Mouse (Mus musculus): Measurements from ENCODE around the gene Bcat2. TPM values are rescaled to one million over a fixed set of nuclear protein-coding genes. Genes with fewer than 3 reads are reported as not detected.

Gene Bcat2
- polyA plus RNA-seq, 1 experiment from 2014 or later: 37.1 TPM

Other genes with a start within 250 kb of the Bcat2 start
- gene Trpm4, start 236.4 kb upstream of the Bcat2 start, polyA plus RNA-seq (2016; fragmentation: Nextera tagmentation; extraction: Ambion mirVana): 10.5 and 12.5 TPM in 2 replicates
- gene Hrc, start 234.9 kb upstream of the Bcat2 start, polyA plus RNA-seq (2016; fragmentation: Nextera tagmentation; extraction: Ambion mirVana): 0.36 and 0.42 TPM in 2 replicates
- 8.4 and 12.9 TPM in 2 replicates for gene Ppfia3, start 203.1 kb upstream of the Bcat2 start, polyA plus RNA-seq (2016; fragmentation: Nextera tagmentation; extraction: Ambion mirVana)
- 0.89 and 1.5 TPM in 2 replicates for gene Lin7b, start 199.6 kb upstream of the Bcat2 start, polyA plus RNA-seq (2016; fragmentation: Nextera tagmentation; extraction: Ambion mirVana)
- 223 and 271 TPM in 2 replicates for gene Snrnp70, start 174.4 kb upstream of the Bcat2 start, polyA plus RNA-seq (2016; fragmentation: Nextera tagmentation; extraction: Ambion mirVana)
- gene Kcna7, start 164.5 kb upstream of the Bcat2 start, polyA plus RNA-seq (2016; fragmentation: Nextera tagmentation; extraction: Ambion mirVana): 0.07 TPM in 1 of 2 replicates, not detected in the other
- 1.0 and 1.1 TPM in 2 replicates for gene Ntf5, start 156.5 kb upstream of the Bcat2 start, polyA plus RNA-seq (2016; fragmentation: Nextera tagmentation; extraction: Ambion mirVana)
- gene Lhb, start 149.3 kb upstream of the Bcat2 start, polyA plus RNA-seq (2016; fragmentation: Nextera tagmentation; extraction: Ambion mirVana): 0.60 and 1.5 TPM in 2 replicates
- 43.2 and 45.7 TPM in 2 replicates for gene Gys1, start 135.3 kb upstream of the Bcat2 start, polyA plus RNA-seq (2016; fragmentation: Nextera tagmentation; extraction: Ambion mirVana)
- 192 and 212 TPM in 2 replicates for gene Ruvbl2, start 132.1 kb upstream of the Bcat2 start, polyA plus RNA-seq (2016; fragmentation: Nextera tagmentation; extraction: Ambion mirVana)
- gene Ftl1, start 110.3 kb upstream of the Bcat2 start, polyA plus RNA-seq (2016; fragmentation: Nextera tagmentation; extraction: Ambion mirVana): 5,819 and 7,209 TPM in 2 replicates
- gene Bax, start 103.3 kb upstream of the Bcat2 start, polyA plus RNA-seq (2016; fragmentation: Nextera tagmentation; extraction: Ambion mirVana): 264 and 295 TPM in 2 replicates
- gene Tulp2, start 88.3 kb upstream of the Bcat2 start, polyA plus RNA-seq (2016; fragmentation: Nextera tagmentation; extraction: Ambion mirVana): 0.47 and 1.2 TPM in 2 replicates
- gene Gm45808, start 83.3 kb upstream of the Bcat2 start, polyA plus RNA-seq (2016; fragmentation: Nextera tagmentation; extraction: Ambion mirVana): not detected in 2 replicates
- gene Dhdh, start 81.3 kb upstream of the Bcat2 start, polyA plus RNA-seq (2016; fragmentation: Nextera tagmentation; extraction: Ambion mirVana): 4.8 and 6.7 TPM in 2 replicates
- 110 and 115 TPM in 2 replicates for gene Nucb1, start 59.7 kb upstream of the Bcat2 start, polyA plus RNA-seq (2016; fragmentation: Nextera tagmentation; extraction: Ambion mirVana)
- gene Ppp1r15a, start 43.9 kb upstream of the Bcat2 start, polyA plus RNA-seq (2016; fragmentation: Nextera tagmentation; extraction: Ambion mirVana): 18.6 and 20.2 TPM in 2 replicates
- gene Plekha4, start 43.8 kb upstream of the Bcat2 start, polyA plus RNA-seq (2016; fragmentation: Nextera tagmentation; extraction: Ambion mirVana): 4.1 and 4.5 TPM in 2 replicates
- gene Hsd17b14, start 15.3 kb upstream of the Bcat2 start, polyA plus RNA-seq (2016; fragmentation: Nextera tagmentation; extraction: Ambion mirVana): 1.1 and 1.5 TPM in 2 replicates
- not detected in 2 replicates for gene Fgf21, start 45.3 kb downstream of the Bcat2 start, polyA plus RNA-seq (2016; fragmentation: Nextera tagmentation; extraction: Ambion mirVana)
- 0.20 TPM in 1 of 2 replicates, not detected in the other for gene Fut1, start 47.1 kb downstream of the Bcat2 start, polyA plus RNA-seq (2016; fragmentation: Nextera tagmentation; extraction: Ambion mirVana)
- gene Izumo1, start 51.7 kb downstream of the Bcat2 start, polyA plus RNA-seq (2016; fragmentation: Nextera tagmentation; extraction: Ambion mirVana): 0.19 TPM in 1 of 2 replicates, not detected in the other
- 6.4 and 9.3 TPM in 2 replicates for gene Rasip1, start 57.3 kb downstream of the Bcat2 start, polyA plus RNA-seq (2016; fragmentation: Nextera tagmentation; extraction: Ambion mirVana)
- 2.6 and 2.9 TPM in 2 replicates for gene Mamstr, start 69.8 kb downstream of the Bcat2 start, polyA plus RNA-seq (2016; fragmentation: Nextera tagmentation; extraction: Ambion mirVana)
- 0.12 and 0.21 TPM in 2 replicates for gene Fut2, start 96.2 kb downstream of the Bcat2 start, polyA plus RNA-seq (2016; fragmentation: Nextera tagmentation; extraction: Ambion mirVana)
- gene Ntn5, start 113.9 kb downstream of the Bcat2 start, polyA plus RNA-seq (2016; fragmentation: Nextera tagmentation; extraction: Ambion mirVana): 0.39 and 0.98 TPM in 2 replicates
- 0.62 and 0.77 TPM in 2 replicates for gene Sec1, start 124.2 kb downstream of the Bcat2 start, polyA plus RNA-seq (2016; fragmentation: Nextera tagmentation; extraction: Ambion mirVana)
- 8.3 and 13.0 TPM in 2 replicates for gene Car11, start 129.7 kb downstream of the Bcat2 start, polyA plus RNA-seq (2016; fragmentation: Nextera tagmentation; extraction: Ambion mirVana)
- 3.0 and 3.4 TPM in 2 replicates for gene Dbp, start 134.9 kb downstream of the Bcat2 start, polyA plus RNA-seq (2016; fragmentation: Nextera tagmentation; extraction: Ambion mirVana)
- gene Rpl18, start 145.3 kb downstream of the Bcat2 start, polyA plus RNA-seq (2016; fragmentation: Nextera tagmentation; extraction: Ambion mirVana): 1,010 and 1,126 TPM in 2 replicates
- 33.6 and 35.5 TPM in 2 replicates for gene Sphk2, start 147.8 kb downstream of the Bcat2 start, polyA plus RNA-seq (2016; fragmentation: Nextera tagmentation; extraction: Ambion mirVana)
- 1.6 and 1.8 TPM in 2 replicates for gene Fam83e, start 151.1 kb downstream of the Bcat2 start, polyA plus RNA-seq (2016; fragmentation: Nextera tagmentation; extraction: Ambion mirVana)
- gene Spaca4, start 155.7 kb downstream of the Bcat2 start, polyA plus RNA-seq (2016; fragmentation: Nextera tagmentation; extraction: Ambion mirVana): not detected in 2 replicates
- gene Lmtk3, start 213.6 kb downstream of the Bcat2 start, polyA plus RNA-seq (2016; fragmentation: Nextera tagmentation; extraction: Ambion mirVana): 2.3 and 5.4 TPM in 2 replicates
- 1.7 and 2.2 TPM in 2 replicates for gene Sult2b1, start 214.5 kb downstream of the Bcat2 start, polyA plus RNA-seq (2016; fragmentation: Nextera tagmentation; extraction: Ambion mirVana)
- 164 and 231 TPM in 2 replicates for gene Cyth2, start 244.4 kb downstream of the Bcat2 start, polyA plus RNA-seq (2016; fragmentation: Nextera tagmentation; extraction: Ambion mirVana)

Data from hindbrain, embryonic 10.5 days (tissue).